20 mouse cellular contexts compared by ENCODE assay signal in the genomic region with DNA sequence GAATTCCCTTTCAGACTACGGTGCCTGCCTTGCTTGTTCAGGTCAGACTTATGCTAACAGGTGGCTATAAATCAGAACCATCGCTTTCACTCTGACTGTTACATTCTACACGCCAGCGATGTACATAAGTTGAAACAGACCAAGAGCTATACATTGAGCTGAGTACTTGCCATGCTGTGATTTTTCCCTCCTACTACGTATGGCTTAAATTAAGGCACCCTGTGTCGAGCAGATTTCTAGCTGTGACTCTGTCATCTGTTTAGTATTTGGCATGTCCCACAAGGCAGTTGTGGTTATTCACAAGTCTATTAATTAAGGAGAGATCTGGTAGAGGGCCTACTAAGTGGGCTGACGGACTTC.
A peak's percentile ranks its signal among the peaks of the same experiment; 100 is the strongest.
DNase-seq lines count a peak whose midpoint lies in the region; ATAC-seq lines count a peak whose summit lies in the region.
"Had no signal": no experiment of that assay in that cellular context is flagged by ENCODE, and none has a peak within 500 bp of the region (broad histone marks: within the 10 kb centered on the region; RNA-seq: fewer than 3 reads in every experiment).

No protein-coding gene starts in this region.

- peak; percentile 36 for DNase-seq in embryo, embryonic 10.5 days (ENCODE audit: low spot score)
- peak; percentile 79 for DNase-seq in embryonic facial prominence, embryonic 11.5 days (ENCODE audit: low spot score)
- DNase-seq in limb, embryonic 11.5 days (ENCODE audit: low spot score): peak; percentile 53
- no peak for DNase-seq in cerebellum, postnatal 10 days
- DNase-seq in lung, postnatal 25 days (ENCODE audit: low spot score): no peak
- DNase-seq in frontal cortex, postnatal 25 days (ENCODE audit: low spot score in 2 of 2): no peak
- DNase-seq: adrenal gland, postnatal 10 days; cerebellum, adult 9-11 months; gastrocnemius, adult 2 months; heart, postnatal 36 days; kidney, adult 9 months; kidney, postnatal 25 days; thymus, postnatal 14 days had no signal

- H3K36me3 ChIP-seq in embryonic facial prominence, embryonic 11.5 days (replicated peaks; ENCODE audit: control insufficient read depth, insufficient read depth, low read depth, low read length): no peaks in the 10 kb centered on the region
- no peaks in the 10 kb centered on the region for H3K36me3 ChIP-seq in forebrain, embryonic 13.5 days (ENCODE audit: poor library complexity, severe bottlenecking)
- no peaks in the 10 kb centered on the region for H3K36me3 ChIP-seq in limb, embryonic 11.5 days (ENCODE audit: control insufficient read depth, insufficient read depth, low read length)
- H3K36me3 ChIP-seq: limb, embryonic 15.5 days; midbrain, embryonic 15.5 days had no signal

- no peaks in the 10 kb centered on the region for H3K27me3 ChIP-seq in embryonic facial prominence, embryonic 11.5 days (ENCODE audit: control insufficient read depth, insufficient read depth, low read length)
- peaks cover 51% of the 10 kb centered on the region for H3K27me3 ChIP-seq in forebrain, embryonic 13.5 days
- H3K27me3 ChIP-seq in limb, embryonic 11.5 days (ENCODE audit: control insufficient read depth, insufficient read depth, low read length): no peaks in the 10 kb centered on the region
- H3K27me3 ChIP-seq: megakaryocyte, embryonic 14.5 days; midbrain, embryonic 15.5 days had no signal

- no peak overlapping the region for H3K27ac ChIP-seq in embryonic facial prominence, embryonic 11.5 days (replicated peaks; ENCODE audit: low read depth, low read length)
- H3K27ac ChIP-seq in forebrain, embryonic 13.5 days: no peak overlapping the region
- H3K27ac ChIP-seq in limb, embryonic 11.5 days (replicated peaks; ENCODE audit: low read depth, low read length): 0 out of 2 replicates have a peak overlapping the region, but pooled peaks have one; percentile 36
- H3K27ac ChIP-seq: gastrocnemius, adult 2 months; hindbrain, embryonic 14.5 days; limb, embryonic 15.5 days; midbrain, embryonic 15.5 days had no signal

- H3K9ac ChIP-seq in embryonic facial prominence, embryonic 11.5 days (replicated peaks; ENCODE audit: low read length): no peak overlapping the region
- no peak overlapping the region for H3K9ac ChIP-seq in forebrain, embryonic 13.5 days
- H3K9ac ChIP-seq in limb, embryonic 11.5 days (ENCODE audit: low read length): no peak overlapping the region
- H3K9ac ChIP-seq: hindbrain, embryonic 14.5 days; limb, embryonic 15.5 days; midbrain, embryonic 15.5 days had no signal

- no peaks in the 10 kb centered on the region for H3K9me3 ChIP-seq in embryonic facial prominence, embryonic 11.5 days (replicated peaks; ENCODE audit: control insufficient read depth, low read length)
- H3K9me3 ChIP-seq in forebrain, embryonic 13.5 days (replicated peaks): no peaks in the 10 kb centered on the region
- H3K9me3 ChIP-seq in limb, embryonic 11.5 days (ENCODE audit: control insufficient read depth, low read length): no peaks in the 10 kb centered on the region
- H3K9me3 ChIP-seq: limb, embryonic 15.5 days; midbrain, embryonic 15.5 days had no signal

- peak; percentile 65 for ATAC-seq in embryonic facial prominence, embryonic 11.5 days (replicated peaks; ENCODE audit: insufficient number of reproducible peaks, low FRiP score, low TSS enrichment, low read depth)
- peak; percentile 46 for ATAC-seq in forebrain, embryonic 13.5 days
- ATAC-seq in limb, embryonic 11.5 days (ENCODE audit: insufficient number of reproducible peaks, low FRiP score, low TSS enrichment, low read depth): 0 out of 2 replicates have a peak, but pooled peaks have one; percentile 65
- ATAC-seq: lung, postnatal 0 days had no signal

- no peak overlapping the region for H3K4me3 ChIP-seq in embryonic facial prominence, embryonic 11.5 days (ENCODE audit: low read depth, low read length)
- no peak overlapping the region for H3K4me3 ChIP-seq in forebrain, embryonic 13.5 days
- no peak overlapping the region for H3K4me3 ChIP-seq in limb, embryonic 11.5 days (ENCODE audit: low read depth, low read length)
- H3K4me3 ChIP-seq: gastrocnemius, adult 2 months; limb, embryonic 15.5 days; megakaryocyte, embryonic 14.5 days; midbrain, embryonic 15.5 days; myocyte had no signal

- no peaks in the 10 kb centered on the region; the same call in 1 of the 2 replicates for H3K4me1 ChIP-seq in embryonic facial prominence, embryonic 11.5 days (ENCODE audit: control insufficient read depth, insufficient read depth, low read length)
- H3K4me1 ChIP-seq in forebrain, embryonic 13.5 days: peaks cover 18% of the 10 kb centered on the region
- H3K4me1 ChIP-seq in limb, embryonic 11.5 days (ENCODE audit: control insufficient read depth, insufficient read depth, low read length): peaks cover 13% of the 10 kb centered on the region
- H3K4me1 ChIP-seq: megakaryocyte, embryonic 14.5 days had no signal

- H3K4me2 ChIP-seq in embryonic facial prominence, embryonic 11.5 days (ENCODE audit: low read depth, low read length): no peak overlapping the region
- peak overlapping the region; percentile 23; the same call in 1 of the 2 replicates for H3K4me2 ChIP-seq in forebrain, embryonic 13.5 days
- H3K4me2 ChIP-seq in limb, embryonic 11.5 days (ENCODE audit: low read depth, severe bottlenecking): no peak overlapping the region
- H3K4me2 ChIP-seq: hindbrain, embryonic 14.5 days; limb, embryonic 15.5 days; midbrain, embryonic 15.5 days had no signal

- 33% methylated on average over 7 of the region's 7 CpGs for WGBS in embryonic facial prominence, embryonic 11.5 days
- 33% methylated on average over 7 of the region's 7 CpGs for WGBS in forebrain, embryonic 13.5 days
- WGBS in limb, embryonic 11.5 days: 10% methylated on average over 7 of the region's 7 CpGs

Comparison
In these comparisons a context has a peak if more than half of its experiments do, and no peak if none do; other contexts are left out.
1. DNase-seq: peak in embryo, embryonic 10.5 days (single experiment), embryonic facial prominence, embryonic 11.5 days (single experiment) and limb, embryonic 11.5 days (single experiment); none in cerebellum, postnatal 10 days (0 of 2), lung, postnatal 25 days (single experiment) and frontal cortex, postnatal 25 days (0 of 2).
2. Peak in every context shown above with its lines, with median percentiles within 50 percentile points of each other: ATAC-seq.